Mouse (Mus musculus): Measurements from ENCODE around the gene Ddx23.

Ddx23 gene

DNA sequence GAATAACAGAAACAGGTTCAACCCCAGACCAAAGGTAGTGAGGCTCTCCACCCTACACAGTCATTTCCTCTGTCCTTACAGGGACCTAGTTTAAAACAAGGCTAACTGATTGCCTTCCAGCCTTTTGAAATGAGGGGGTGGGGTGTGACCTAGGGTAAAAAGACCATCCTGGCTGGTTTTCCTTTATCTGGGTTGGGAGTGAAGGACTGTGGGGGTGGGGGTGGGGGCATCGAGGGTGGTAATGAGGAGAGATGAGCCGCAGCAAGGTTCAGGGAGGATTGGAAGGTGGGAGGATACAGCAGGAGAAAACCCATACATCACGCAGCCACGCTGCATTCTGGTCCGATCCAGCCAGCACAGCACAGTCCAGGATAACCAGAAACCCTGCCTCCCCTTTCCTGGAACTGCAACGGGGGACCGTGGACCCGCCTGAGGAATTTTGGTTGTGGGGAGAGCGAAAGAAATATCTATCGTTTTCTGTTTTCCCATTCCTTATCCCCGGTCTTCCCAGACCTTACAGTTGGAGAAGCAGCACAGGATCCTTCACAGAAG lies 12.4 kb upstream of the Ddx23 start:
- DNase-seq (ENCODE audit: low read depth, low spot score): no peak

DNA sequence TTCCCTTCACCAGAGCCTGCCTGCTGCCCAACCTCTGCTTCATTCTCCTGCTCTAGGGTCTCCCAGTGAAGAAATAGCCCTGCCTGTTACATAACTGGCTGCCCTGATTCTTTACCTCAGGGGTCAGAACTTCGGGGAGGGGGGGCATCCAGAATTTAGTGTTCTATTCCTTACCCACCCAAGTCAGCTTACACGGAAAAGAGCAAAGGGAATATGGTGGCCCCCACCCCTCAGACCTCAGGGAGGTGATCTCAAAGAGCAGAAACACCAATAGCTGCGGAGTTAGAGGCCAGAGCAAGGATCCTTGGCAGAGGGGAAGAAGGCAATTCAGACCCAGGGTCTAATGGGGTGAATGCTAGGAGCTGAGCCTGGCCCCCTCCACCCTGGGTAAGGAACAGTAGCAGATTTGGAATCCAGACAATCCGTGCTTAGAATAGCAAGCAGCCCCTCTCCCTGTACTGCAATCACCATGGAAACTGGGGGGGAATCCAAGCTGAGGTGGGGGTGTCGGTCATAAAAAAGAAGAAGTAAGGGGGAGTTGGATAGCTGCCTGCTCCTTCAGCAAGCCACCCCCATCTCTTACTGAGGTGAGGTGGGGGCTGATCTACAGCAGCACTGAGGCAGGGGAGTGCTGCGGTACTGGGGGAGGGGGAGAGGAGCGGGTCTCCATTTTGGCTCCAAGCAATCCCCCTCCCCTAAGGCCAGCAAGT lies 11.7 kb upstream of the Ddx23 start:
- peak; percentile 74 for DNase-seq (ENCODE audit: low read depth, low spot score)

- DNase-seq (ENCODE audit: low read depth, low spot score): no peak
Measured at GRCm38 (mm10) chr15:98673732-98674131, 11.0 kb upstream of the Ddx23 start.

DNA sequence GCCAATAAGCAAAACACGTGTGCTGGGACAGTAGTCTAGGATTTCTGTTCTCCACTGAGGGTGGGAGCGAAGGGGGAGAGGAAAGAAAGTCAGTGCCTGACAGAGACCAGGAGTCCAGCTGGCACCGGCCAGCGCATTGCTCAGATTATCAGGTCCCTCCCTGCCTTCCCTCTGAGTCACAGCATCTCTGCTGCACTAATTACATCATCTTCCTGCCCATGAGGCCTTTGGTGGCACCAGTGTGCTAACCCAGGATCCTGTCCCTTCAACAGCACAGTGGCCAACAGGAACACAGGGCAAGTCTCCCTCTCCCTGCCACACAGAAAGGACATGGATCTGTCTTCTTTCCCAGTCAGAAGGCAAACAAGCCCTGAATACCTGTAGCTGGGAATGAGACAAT lies 9.9 kb upstream of the Ddx23 start:
- no peak for DNase-seq (ENCODE audit: low read depth, low spot score)

GRCm38 (mm10) chr15:98664042-98664907 lies 1.6 kb upstream of the Ddx23 start:
- DNase-seq (ENCODE audit: low read depth, low spot score): no peak

DNA sequence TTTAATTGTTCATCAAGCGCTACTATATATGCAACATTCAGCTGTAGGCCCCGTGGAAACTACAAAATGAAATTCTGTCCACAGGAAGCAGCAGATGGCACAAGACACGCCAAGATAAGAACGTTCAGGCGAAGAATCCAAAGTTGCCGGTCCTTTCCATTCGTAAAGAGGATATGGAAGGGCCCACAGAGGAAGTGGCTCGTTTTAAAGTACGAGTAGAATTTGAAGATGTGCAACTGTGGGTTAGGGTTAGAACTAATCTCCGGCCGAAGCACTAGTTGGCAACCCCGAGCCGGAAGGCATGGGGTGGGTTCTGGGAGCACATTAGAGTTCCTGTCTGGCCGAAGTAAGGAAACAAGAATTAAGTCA lies 512 bp downstream of the Ddx23 start:
- peak; percentile 14 for DNase-seq (ENCODE audit: low read depth, low spot score)

GRCm38 (mm10) chr15:98656982-98657751 lies 5.5 kb downstream of the Ddx23 start:
- no peak for DNase-seq (ENCODE audit: low read depth, low spot score)

- no peak for DNase-seq (ENCODE audit: low read depth, low spot score)
Measured at GRCm38 (mm10) chr15:98652174-98652573, 10.5 kb downstream of the Ddx23 start.

DNA sequence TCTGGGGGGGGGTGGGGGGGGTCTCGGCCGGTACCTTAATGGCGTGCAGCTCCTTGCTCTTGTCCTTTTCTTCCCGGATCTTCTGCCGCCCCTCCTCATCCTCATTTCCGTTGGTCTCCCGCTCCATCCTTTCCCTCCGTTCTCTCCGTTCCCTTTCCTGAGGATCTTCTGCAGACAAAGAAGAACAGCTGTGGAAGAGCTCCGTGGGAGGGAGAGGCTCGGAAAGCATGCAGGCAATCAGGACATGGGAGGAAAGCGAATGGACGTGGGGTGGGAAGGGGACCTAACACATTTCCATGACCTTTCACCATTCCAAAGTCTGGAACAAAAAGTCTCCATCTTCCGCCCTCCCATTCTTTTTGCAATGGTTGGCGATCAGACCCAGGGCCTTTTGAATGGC lies 11.3 kb downstream of the Ddx23 start:
- DNase-seq (ENCODE audit: low read depth, low spot score): no peak

DNA sequence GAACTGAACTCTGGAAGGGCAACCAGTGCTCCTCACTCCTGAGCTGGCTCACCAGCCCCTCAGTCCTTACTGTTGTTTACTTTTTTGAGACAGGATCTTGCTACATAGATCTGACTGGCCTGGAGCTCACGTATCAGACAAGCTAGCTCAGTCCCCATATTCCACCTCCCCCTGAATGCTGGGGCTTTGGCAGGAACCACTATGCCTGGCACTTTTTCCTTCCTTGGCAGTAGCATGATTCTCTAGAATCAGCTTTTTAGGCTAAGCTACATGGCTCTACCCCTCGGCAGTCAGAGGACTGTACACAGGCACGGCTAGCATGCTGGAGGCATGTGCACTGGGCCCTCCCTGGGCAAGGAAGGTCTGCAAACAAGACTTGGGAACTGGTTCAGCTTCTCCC lies 14.6 kb downstream of the Ddx23 start:
- DNase-seq (ENCODE audit: low read depth, low spot score): no peak

DNA sequence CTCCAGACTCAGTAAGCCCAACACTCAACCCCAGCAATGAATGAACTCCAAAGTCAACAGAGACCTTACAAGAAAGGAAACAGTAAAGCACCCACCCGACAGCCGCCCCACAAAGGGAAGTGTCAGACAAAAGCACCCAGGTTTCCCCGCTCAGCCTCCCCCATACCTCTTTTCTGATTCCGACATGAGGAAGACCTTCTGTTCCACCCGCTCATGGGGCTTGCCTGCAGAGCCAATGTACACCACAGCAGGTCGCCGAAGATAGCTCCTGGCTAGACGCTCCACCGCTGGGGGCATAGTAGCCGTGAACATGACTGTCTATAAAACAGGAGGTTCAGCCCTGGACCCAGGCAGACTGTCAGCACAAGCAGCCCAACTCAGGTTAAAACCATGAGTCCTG lies 15.4 kb downstream of the Ddx23 start:
- DNase-seq (ENCODE audit: low read depth, low spot score): no peak

DNA sequence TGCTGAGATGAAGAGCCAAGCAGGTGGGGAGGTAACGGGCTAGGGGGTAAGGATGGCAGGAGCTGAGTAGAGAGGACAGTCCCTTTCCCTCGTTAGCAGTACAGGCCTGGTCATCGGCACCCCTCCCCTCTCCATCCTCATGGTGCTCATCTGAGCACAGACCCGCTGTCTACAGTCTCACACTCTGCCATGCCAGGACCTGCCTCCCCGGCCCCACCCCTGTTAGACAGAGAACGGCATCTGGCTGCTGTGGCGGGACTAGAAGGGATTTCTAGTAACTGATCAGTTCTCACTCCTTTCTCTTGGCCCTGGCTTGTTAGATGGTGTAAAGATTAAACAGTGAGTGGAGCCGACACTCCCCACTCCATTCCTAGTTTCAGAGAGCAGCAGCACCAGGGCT lies 16.0 kb downstream of the Ddx23 start:
- no peak for DNase-seq (ENCODE audit: low read depth, low spot score)

GRCm38 (mm10) chr15:98645057-98646026 lies 17.4 kb downstream of the Ddx23 start:
- DNase-seq (ENCODE audit: low read depth, low spot score): no peak

DNA sequence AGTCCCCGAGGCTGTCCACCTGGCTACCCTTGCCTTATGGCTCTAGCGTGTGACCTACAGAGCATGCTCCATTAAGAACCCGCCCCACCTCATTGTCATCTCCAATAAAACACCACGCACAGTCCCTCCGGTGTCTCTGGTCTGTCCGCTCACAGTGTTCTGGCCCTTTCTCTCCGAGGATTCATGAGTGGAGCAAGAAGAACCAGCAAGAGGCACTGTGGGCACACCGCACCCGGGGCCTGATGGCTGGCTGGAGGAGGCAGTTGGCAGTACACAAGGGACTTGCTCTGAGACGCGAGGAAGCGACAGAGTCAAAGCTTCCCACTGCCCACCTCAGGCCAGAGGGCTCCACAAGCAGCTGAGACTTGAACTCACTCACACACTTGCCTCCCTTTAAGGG lies 18.3 kb downstream of the Ddx23 start:
- no peak for DNase-seq (ENCODE audit: low read depth, low spot score)

GRCm38 (mm10) chr15:98640157-98640556 lies 22.5 kb downstream of the Ddx23 start:
- no peak for DNase-seq (ENCODE audit: low read depth, low spot score)

GRCm38 (mm10) chr15:98637155-98637554 lies 25.5 kb downstream of the Ddx23 start:
- no peak for DNase-seq (ENCODE audit: low read depth, low spot score)

- no peak for DNase-seq (ENCODE audit: low read depth, low spot score)
Measured at GRCm38 (mm10) chr15:98636517-98636916, 26.2 kb downstream of the Ddx23 start.

- no peak for DNase-seq (ENCODE audit: low read depth, low spot score)
Measured at GRCm38 (mm10) chr15:98635291-98635841, 27.3 kb downstream of the Ddx23 start.

DNA sequence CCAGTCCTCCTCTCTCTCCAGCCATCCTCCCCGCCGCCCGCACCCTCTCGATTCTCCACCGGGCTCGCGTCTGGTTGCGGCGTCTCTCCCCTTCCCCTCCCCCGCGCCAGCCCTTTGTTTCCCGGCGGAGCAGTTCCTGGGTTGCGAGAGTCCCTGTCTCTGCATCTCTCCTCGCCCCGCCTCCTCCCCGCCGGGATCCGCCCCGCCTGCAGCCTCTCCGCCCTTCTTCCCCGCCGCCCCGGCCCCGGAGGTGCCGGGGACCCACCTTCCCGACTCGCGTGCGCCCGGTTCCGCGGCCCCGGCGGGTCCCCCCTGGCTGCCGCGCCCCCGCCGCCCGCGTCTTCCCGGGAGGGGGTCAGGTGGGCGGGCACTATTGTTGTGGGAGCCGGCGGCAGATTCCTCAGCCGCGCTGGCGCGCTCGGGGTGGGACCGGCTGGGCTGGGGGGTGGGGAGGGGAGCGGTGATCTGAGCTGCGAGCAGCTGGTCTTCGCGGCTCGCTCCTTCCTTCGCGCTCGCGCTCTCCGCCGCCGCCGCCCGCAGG lies 28.1 kb downstream of the Ddx23 start:
- peak; percentile 84 for DNase-seq (ENCODE audit: low read depth, low spot score)

- no peak for DNase-seq (ENCODE audit: low read depth, low spot score)
Measured at GRCm38 (mm10) chr15:98633822-98634470, 28.7 kb downstream of the Ddx23 start.
